Mouse (Mus musculus) T-helper 2 cell (primary cell): ENCODE results near the gene Carhsp1.

ENCODE experiments used
- in situ Hi-C: fragments of 300-600 bp; cut with MboI, MseI; formaldehyde crosslinking; loops from one replicate; pipeline ENCODE4 v1.15.1; 2025; ENCODE audit warnings: high pct_unique_total_duplicates

Gene Carhsp1

DNA sequence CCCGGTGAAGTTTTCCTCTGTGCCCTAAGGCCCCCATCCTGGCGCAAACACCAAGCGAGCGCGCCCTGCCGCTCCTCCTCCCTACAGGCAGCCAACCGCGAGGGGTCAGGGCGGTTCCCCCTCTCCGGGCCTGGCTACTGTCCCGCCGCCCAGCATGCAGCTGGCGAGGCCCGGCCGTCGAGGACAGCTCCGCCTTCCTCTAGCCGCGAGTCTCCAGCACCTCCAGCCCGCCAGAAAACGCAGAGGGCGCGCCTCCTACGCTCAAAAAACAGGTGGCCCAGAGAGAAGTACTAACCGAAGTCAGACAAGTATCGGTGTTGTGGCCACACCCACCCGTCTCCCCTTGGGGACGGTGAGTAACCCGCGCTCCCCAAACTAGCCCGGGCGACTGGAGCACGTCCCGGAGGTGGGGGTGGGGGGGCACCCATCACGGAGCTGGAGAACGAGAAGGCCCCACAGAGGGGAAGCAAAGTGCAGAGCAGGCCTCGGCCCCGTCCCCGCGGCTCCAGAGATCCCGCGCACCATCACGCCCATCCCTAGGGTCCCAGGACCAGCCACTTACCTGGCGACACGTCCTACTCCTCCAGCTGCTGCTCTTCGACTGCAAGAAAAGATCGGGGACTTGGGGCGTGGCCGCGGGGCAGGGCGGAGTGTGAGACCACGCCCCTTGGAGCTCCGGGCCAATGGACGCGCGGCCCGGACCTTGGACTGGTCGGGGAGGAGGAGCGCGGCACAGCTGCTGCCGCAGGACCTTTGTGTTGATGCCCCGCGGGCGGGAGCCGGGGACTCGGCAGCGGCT is at the start of gene Carhsp1:
Gene Carhsp1, minus strand, starts transcription at position 605 of the 799 bp plus-strand sequence.
- in situ Hi-C loops = no loop called here

- in situ Hi-C loops = no loop called here
Measured at GRCm38 (mm10) chr16:8720447-8720846, 48.5 kb upstream of the Carhsp1 start.

- in situ Hi-C loops = no loop called here
Measured at GRCm38 (mm10) chr16:8717744-8718143, 45.8 kb upstream of the Carhsp1 start.

GRCm38 (mm10) chr16:8716300-8716699 is 44.3 kb upstream of the Carhsp1 start:
- in situ Hi-C loops = no loop called here

- in situ Hi-C loops = no loop called here
Measured at GRCm38 (mm10) chr16:8715513-8716080, 43.6 kb upstream of the Carhsp1 start.

DNA sequence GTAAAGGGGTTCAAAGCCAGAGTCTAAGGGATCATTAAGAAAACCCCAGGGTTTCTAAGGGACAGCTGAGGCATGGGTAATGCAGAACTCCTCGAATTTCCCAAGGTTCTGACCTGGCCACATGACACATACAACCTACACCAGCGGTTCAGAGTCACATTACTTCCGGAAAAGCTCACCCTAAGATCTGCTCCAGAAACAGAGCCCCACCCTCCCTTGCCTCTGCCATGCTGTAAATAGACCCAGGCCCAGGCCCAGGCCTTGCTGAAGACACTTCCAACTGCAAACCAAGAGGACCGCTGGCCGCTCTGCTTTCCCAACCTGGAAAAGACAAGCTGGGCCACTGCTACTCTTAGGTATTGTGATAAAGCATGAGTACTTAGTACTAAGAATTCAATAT is 42.9 kb upstream of the Carhsp1 start:
- in situ Hi-C loops = no loop called here

DNA sequence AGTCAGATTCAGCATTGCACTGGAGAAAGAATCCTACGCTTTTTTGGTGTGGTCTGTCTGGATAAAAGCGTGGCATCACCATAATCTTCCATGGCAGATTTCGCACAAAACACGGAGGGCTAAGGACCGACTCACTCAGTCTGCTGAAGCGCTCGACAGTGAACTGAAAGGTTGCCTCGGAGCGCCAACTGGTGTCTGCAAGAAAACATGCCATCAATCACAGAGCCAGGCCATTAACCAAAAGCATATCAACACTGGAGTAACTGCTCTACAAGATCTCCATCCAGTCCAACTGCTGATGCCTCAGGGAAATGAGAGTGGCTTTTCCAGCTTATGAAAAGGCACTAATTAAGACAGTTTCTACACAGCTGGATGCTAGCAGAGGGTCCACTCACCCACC is 40.0 kb upstream of the Carhsp1 start:
- in situ Hi-C loops = no loop called here

DNA sequence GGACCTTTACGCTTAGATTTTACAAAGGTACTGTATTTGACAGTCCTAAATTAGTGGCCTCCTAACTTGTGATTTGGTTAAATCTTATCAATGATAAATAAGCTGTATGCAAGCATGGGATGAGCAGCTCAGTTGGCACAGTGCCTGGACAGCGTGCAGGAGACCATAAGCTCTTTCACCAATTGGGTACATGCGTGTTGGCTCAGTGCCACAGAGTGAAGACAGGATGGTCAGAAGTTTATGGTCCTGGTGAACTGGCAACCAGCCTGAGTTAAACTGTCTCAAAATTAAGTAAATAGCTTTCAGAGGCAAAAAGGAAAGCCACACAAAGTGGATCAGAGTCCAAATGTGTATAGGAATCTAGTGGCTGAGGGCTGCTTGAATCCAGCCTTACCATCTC is 28.6 kb upstream of the Carhsp1 start:
- in situ Hi-C loops = no loop called here

DNA sequence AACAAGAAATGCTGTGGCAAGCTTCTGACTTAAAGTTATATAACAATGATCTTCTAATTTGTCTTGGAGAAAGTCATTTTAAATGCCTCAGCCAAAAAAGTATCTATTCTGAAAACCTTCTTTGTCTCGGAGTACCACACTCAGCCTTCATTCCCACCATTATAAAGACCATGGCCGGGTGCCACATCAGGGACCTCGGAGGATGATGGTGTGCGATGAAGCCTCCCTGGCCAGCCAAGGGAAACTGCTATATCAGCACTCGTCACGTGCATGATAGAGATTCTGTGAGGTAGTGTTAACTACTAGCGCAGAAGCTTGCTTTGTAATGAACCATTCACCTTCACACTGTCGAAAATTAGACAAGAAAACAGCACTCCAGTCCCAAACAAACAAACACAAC is 27.6 kb upstream of the Carhsp1 start:
- in situ Hi-C loops = no loop called here

GRCm38 (mm10) chr16:8691206-8691605 is 19.3 kb upstream of the Carhsp1 start:
- in situ Hi-C loops = no loop called here

DNA sequence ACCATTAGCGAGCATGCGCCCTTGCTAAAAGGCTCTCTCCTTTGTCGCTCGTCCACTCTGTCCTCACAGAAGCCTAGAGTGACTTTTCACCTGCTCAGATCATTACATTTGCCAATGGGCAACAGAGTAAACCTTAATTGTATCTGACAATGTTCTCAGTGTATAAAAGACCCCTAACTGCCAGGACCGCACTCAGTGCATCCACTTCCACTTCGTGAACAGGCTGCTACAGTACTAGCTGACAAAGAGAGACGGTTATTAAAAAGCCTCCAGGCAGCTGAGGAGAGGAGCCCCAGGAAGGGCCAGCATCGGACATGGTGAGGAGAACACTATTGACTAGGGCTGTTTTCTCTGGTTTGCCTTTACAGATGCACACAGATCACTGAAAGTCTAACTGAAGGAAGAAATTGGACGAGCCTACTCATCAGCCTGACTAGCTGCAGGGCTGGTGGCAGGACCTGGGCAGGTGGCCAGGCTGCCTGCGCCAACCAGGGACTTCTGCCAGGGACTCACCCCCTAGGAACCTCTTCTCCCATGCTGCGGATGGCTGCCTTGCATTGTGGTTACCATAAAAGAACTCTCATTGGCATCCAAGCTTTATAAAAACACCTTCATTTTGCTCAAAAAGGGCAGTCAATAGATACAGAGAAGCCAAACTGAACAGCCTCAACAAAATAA is 18.2 kb upstream of the Carhsp1 start:
- in situ Hi-C loops = no loop called here

- in situ Hi-C loops = no loop called here
Measured at GRCm38 (mm10) chr16:8687559-8688112, 15.7 kb upstream of the Carhsp1 start.

GRCm38 (mm10) chr16:8686871-8687535 is 15.0 kb upstream of the Carhsp1 start:
- in situ Hi-C loops = no loop called here

DNA sequence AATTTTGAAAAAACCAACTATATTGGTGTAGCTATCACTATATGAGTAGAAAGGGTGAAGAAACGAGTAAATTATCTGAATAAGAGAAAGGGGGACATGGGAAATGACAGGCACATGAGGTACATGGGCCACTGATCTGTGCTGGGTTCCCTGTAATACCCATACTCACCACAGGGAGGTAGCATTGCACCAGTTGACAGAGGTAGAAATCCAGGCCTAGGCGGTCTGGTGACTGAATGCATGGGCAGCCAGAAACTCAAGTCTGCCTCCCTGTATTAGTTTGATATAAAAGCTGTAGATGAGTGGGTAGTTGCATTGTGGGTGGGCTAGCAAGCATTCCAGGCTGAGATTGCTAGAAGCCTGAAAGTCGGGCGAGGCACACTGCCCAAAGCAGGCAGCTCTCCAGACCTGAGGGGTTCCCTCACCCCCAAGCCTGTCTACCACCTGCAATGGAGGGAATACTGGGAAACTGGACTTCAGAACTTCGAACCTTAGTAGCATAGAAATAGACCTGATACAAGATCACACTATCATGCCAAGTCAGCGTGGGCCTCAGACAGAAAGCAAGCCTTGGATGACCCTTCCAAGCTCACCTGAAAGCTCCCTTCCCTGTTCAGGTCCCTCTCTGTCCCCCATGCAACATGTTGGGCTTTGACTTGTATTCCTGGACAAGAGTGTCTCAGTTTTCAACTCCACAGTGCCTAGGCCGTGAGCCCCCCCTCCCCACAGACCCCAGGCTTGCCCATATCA is 14.3 kb upstream of the Carhsp1 start:
- in situ Hi-C loops = no loop called here

GRCm38 (mm10) chr16:8685087-8685486 is 13.1 kb upstream of the Carhsp1 start:
- in situ Hi-C loops = no loop called here

DNA sequence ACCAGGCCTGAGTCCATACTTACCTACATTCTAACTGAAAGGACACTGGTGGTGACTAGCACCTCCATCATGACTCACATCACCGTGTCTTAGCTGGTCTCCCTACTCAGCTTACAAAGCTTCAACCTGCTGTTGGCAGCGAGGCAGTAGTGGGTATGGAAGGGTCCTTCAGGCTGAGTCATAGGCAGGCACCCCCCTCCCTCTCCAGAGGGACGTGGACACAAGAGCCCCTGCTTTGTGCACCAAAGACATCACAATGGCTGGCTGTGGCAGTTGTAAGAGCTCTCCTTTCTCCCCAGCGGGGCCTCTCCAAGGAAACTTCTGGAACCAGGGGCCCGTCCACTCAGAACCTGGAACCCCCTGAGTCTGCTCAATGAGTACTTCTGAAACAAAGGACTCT is 8.5 kb upstream of the Carhsp1 start, which contains the start of gene Gm5767:
Gene Gm5767, plus strand, starts transcription at position 301 of the 400 bp plus-strand sequence.
- in situ Hi-C loops = no loop called here

- in situ Hi-C loops = loop anchor here (5.0 kb wide), 2 partner anchors 187 to 272 kb away; no protein-coding TSS in a partner anchor
Measured at GRCm38 (mm10) chr16:8679780-8680179, 7.8 kb upstream of the Carhsp1 start.

GRCm38 (mm10) chr16:8678676-8679075 is 6.7 kb upstream of the Carhsp1 start:
- in situ Hi-C loops = loop anchor here (5.0 kb wide), 2 partner anchors 186 to 271 kb away; no protein-coding TSS in a partner anchor

- in situ Hi-C loops = loop anchor here (5.0 kb wide), 2 partner anchors 186 to 271 kb away; no protein-coding TSS in a partner anchor
Measured at GRCm38 (mm10) chr16:8678035-8678434, 6.1 kb upstream of the Carhsp1 start.

GRCm38 (mm10) chr16:8676800-8677199 is 4.8 kb upstream of the Carhsp1 start:
- in situ Hi-C loops = loop anchor here (5.0 kb wide), 2 partner anchors 184 to 269 kb away; no protein-coding TSS in a partner anchor

DNA sequence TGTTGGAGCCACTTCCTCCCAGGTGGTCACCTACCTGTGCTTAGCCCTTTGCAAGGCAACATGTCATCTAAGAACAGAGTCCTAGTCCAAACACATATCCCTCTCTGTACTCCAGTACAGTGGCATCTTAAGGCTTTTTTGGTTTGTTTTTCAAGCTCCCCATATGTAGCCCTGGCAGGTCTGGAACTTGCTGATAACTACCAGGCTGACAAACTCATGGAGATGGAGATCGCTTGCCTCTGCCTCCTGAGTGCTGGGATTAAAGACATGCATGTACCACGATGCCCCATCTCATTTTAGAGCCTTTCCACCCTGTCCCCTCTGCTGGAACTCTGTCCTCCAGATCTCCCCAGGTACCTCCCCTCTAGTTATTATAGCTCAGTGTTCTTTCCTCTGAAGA is 4.3 kb upstream of the Carhsp1 start:
- in situ Hi-C loops = loop anchor here (5.0 kb wide), 2 partner anchors 184 to 269 kb away; no protein-coding TSS in a partner anchor
